Comparison of ENCODE assay signal across 8 mouse cellular contexts in genomic region chr10:81135831-81136705, GRCm38 (mm10). TPM values are rescaled to one million over a fixed set of nuclear protein-coding genes. Genes with fewer than 3 reads are reported as not detected.
DNase-seq lines count a peak whose midpoint lies in the region; ATAC-seq and TF ChIP-seq lines count a peak whose summit lies in the region.

No protein-coding gene starts in this region.

- no peak for TF ChIP-seq CTCF in kidney, adult 2 months (conservative IDR thresholded peaks at IDR 0.05; ENCODE audit: insufficient read depth, insufficient read length, low read depth, low read length)
- TF ChIP-seq CTCF in liver, adult 2 months (IDR thresholded peaks at IDR 0.05; ENCODE audit: low read depth, low read length), result no peak
- no peak; the same call in 1 of the 2 replicates for TF ChIP-seq CTCF in midbrain, postnatal 0 days (IDR thresholded peaks at IDR 0.05)

- no peaks in the 10 kb centered on the region for H3K36me3 ChIP-seq in embryonic facial prominence, embryonic 12.5 days
- no peaks in the 10 kb centered on the region for H3K36me3 ChIP-seq in kidney, adult 2 months (ENCODE audit: control insufficient read depth, insufficient read depth, low read length)
- H3K36me3 ChIP-seq in liver, adult 2 months (ENCODE audit: control insufficient read depth, insufficient read depth, low read length), result no peaks in the 10 kb centered on the region
- no peaks in the 10 kb centered on the region for H3K36me3 ChIP-seq in midbrain, postnatal 0 days (ENCODE audit: insufficient read depth, low read length)

- H3K4me3 ChIP-seq in embryonic facial prominence, embryonic 12.5 days, result peak overlapping the region; percentile 64
- peak overlapping the region; percentile 65 for H3K4me3 ChIP-seq in kidney, adult 2 months (ENCODE audit: insufficient read depth, low read depth, low read length)
- peak overlapping the region; percentile 97 for H3K4me3 ChIP-seq in liver, adult 2 months (ENCODE audit: insufficient read depth, low read depth, low read length)
- peak overlapping the region; percentile 92 for H3K4me3 ChIP-seq in midbrain, postnatal 0 days (ENCODE audit: low read depth, low read length)

- peak overlapping the region; percentile 98 for H3K27ac ChIP-seq in embryonic facial prominence, embryonic 12.5 days
- peak overlapping the region; percentile 94 for H3K27ac ChIP-seq in kidney, adult 2 months (ENCODE audit: insufficient read depth, low read depth, low read length)
- peak overlapping the region; percentile 99 for H3K27ac ChIP-seq in liver, adult 2 months (replicated peaks; ENCODE audit: insufficient read depth, low read depth, low read length)
- peak overlapping the region; percentile 92 for H3K27ac ChIP-seq in midbrain, postnatal 0 days (ENCODE audit: low read depth, low read length)

- peaks cover 27% of the 10 kb centered on the region for H3K27me3 ChIP-seq in embryonic facial prominence, embryonic 12.5 days
- H3K27me3 ChIP-seq in kidney, adult 2 months (replicated peaks; ENCODE audit: control insufficient read depth, insufficient read depth, low read length), result no peaks in the 10 kb centered on the region
- no peaks in the 10 kb centered on the region for H3K27me3 ChIP-seq in liver, adult 2 months (ENCODE audit: control insufficient read depth, insufficient read depth, low read length)
- H3K27me3 ChIP-seq in midbrain, postnatal 0 days (ENCODE audit: insufficient read depth, low read length), result peaks cover 13% of the 10 kb centered on the region

- peak; percentile 71 for DNase-seq in layer of hippocampus, adult 11-12 months (ENCODE audit: low spot score)
- no peak for DNase-seq in layer of hippocampus, adult 9-10 months (ENCODE audit: low spot score)
- DNase-seq in heart, adult 18-20 months, result peak; percentile 84 to 88
- peak; percentile 83 for DNase-seq in kidney, adult 2 months
- DNase-seq in liver, adult 2 months (ENCODE audit: extremely low read depth, low read depth, low spot score), result peak; percentile 70
- peak; percentile 84 for DNase-seq in midbrain, postnatal 0 days (ENCODE audit: low spot score)
- DNase-seq in spleen, postnatal 10 days (ENCODE audit: low spot score in 2 of 2), result peak; percentile 82 to 85

- ATAC-seq in embryonic facial prominence, embryonic 12.5 days (ENCODE audit: insufficient number of reproducible peaks, insufficient read depth, low FRiP score, low TSS enrichment), result peak; percentile 22
- peak; percentile 9; the same call in 1 of the 2 replicates for ATAC-seq in midbrain, postnatal 0 days (ENCODE audit: low FRiP score)

- peak overlapping the region; percentile 91 for H3K9ac ChIP-seq in embryonic facial prominence, embryonic 12.5 days
- peak overlapping the region; percentile 96 for H3K9ac ChIP-seq in liver, adult 2 months (ENCODE audit: low read depth, low read length)
- peak overlapping the region; percentile 97 for H3K9ac ChIP-seq in midbrain, postnatal 0 days (replicated peaks; ENCODE audit: low read length, poor library complexity, severe bottlenecking)

- peak overlapping the region; percentile 98 for H3K4me2 ChIP-seq in embryonic facial prominence, embryonic 12.5 days (replicated peaks)
- peak overlapping the region; percentile 100 for H3K4me2 ChIP-seq in midbrain, postnatal 0 days (ENCODE audit: low read depth, low read length, poor library complexity, severe bottlenecking)

- under 1% methylated on average over 74 of the region's 86 CpGs for WGBS in embryonic facial prominence, embryonic 12.5 days
- 1% methylated on average over 81 of the region's 86 CpGs for WGBS in kidney, adult 2 months
- under 1% methylated on average over 71 of the region's 86 CpGs for WGBS in liver, adult 2 months
- under 1% methylated on average over 66 of the region's 86 CpGs for WGBS in midbrain, postnatal 0 days

- peaks cover 48% of the 10 kb centered on the region for H3K4me1 ChIP-seq in embryonic facial prominence, embryonic 12.5 days
- peaks cover 32% of the 10 kb centered on the region for H3K4me1 ChIP-seq in kidney, adult 2 months (ENCODE audit: control insufficient read depth, insufficient read depth, low read length)
- H3K4me1 ChIP-seq in liver, adult 2 months (ENCODE audit: control insufficient read depth, insufficient read depth, low read length), result peaks cover 22% of the 10 kb centered on the region
- H3K4me1 ChIP-seq in midbrain, postnatal 0 days (ENCODE audit: insufficient read depth, low read length), result peaks cover 8% of the 10 kb centered on the region; the same call in 1 of the 2 replicates

- H3K79me2 ChIP-seq in liver, adult 2 months (ENCODE audit: control insufficient read depth, insufficient read depth, low read length), result peaks cover 34% of the 10 kb centered on the region

- no peaks in the 10 kb centered on the region for H3K9me3 ChIP-seq in embryonic facial prominence, embryonic 12.5 days
- H3K9me3 ChIP-seq in midbrain, postnatal 0 days (ENCODE audit: low read length), result no peaks in the 10 kb centered on the region

- no peak for TF ChIP-seq POLR2A in kidney, adult 2 months (IDR thresholded peaks at IDR 0.05; ENCODE audit: low read depth, low read length)
- TF ChIP-seq POLR2A in liver, adult 2 months (IDR thresholded peaks at IDR 0.05; ENCODE audit: extremely low read depth, insufficient read depth, low read length), result peak; percentile 60; the same call in 1 of the 2 replicates

RNA-seq across cellular contexts. Expression of gene Zbtb7a, which starts 1.0 kb away (rescaled TPM):
- polyA plus RNA-seq in embryonic facial prominence, embryonic 12.5 days (2016; fragmentation: Nextera tagmentation; extraction: Ambion mirVana), result 21.7 and 22.3 TPM in 2 replicates
- 10 to 100 TPM; 33.8 to 34.9 TPM for total RNA-seq in heart, adult 18-20 months (2021)
- 36.0 and 37.1 TPM in 2 replicates for polyA plus RNA-seq in kidney, adult 2 months (2012; rRNA removed)
- 10.0 and 14.2 TPM in 2 replicates for total RNA-seq in liver, adult 2 months (2014; rRNA removed)
- polyA plus RNA-seq in liver, adult 2 months (2012; rRNA removed), result 28.6 and 34.0 TPM in 2 replicates
- total RNA-seq in midbrain, postnatal 0 days (2014; rRNA removed), result 23.6 and 29.5 TPM in 2 replicates
- polyA plus RNA-seq in midbrain, postnatal 0 days (2015; fragmentation: Nextera tagmentation; extraction: Ambion mirVana), result 16.1 and 18.0 TPM in 2 replicates

RNA-seq across cellular contexts. Expression of gene Map2k2, which starts 30.4 kb away (rescaled TPM):
- polyA plus RNA-seq in embryonic facial prominence, embryonic 12.5 days (2016; fragmentation: Nextera tagmentation; extraction: Ambion mirVana), result 230 and 238 TPM in 2 replicates
- 100 to 1,000 TPM; 118 to 132 TPM for total RNA-seq in heart, adult 18-20 months (2021)
- polyA plus RNA-seq in kidney, adult 2 months (2012; rRNA removed), result 173 and 180 TPM in 2 replicates
- 46.6 and 61.1 TPM in 2 replicates for total RNA-seq in liver, adult 2 months (2014; rRNA removed)
- 192 and 231 TPM in 2 replicates for polyA plus RNA-seq in liver, adult 2 months (2012; rRNA removed)
- 256 and 261 TPM in 2 replicates for total RNA-seq in midbrain, postnatal 0 days (2014; rRNA removed)
- polyA plus RNA-seq in midbrain, postnatal 0 days (2015; fragmentation: Nextera tagmentation; extraction: Ambion mirVana), result 210 and 218 TPM in 2 replicates

RNA-seq across cellular contexts. Expression of gene Pias4, which starts 31.7 kb away (rescaled TPM):
- 57.5 and 62.0 TPM in 2 replicates for polyA plus RNA-seq in embryonic facial prominence, embryonic 12.5 days (2016; fragmentation: Nextera tagmentation; extraction: Ambion mirVana)
- total RNA-seq in heart, adult 18-20 months (2021), result 10 to 100 TPM; 16.5 to 16.9 TPM
- 34.6 and 36.8 TPM in 2 replicates for polyA plus RNA-seq in kidney, adult 2 months (2012; rRNA removed)
- total RNA-seq in liver, adult 2 months (2014; rRNA removed), result 8.9 and 10.1 TPM in 2 replicates
- polyA plus RNA-seq in liver, adult 2 months (2012; rRNA removed), result 17.8 and 22.7 TPM in 2 replicates
- 31.2 and 38.0 TPM in 2 replicates for total RNA-seq in midbrain, postnatal 0 days (2014; rRNA removed)
- 30.1 and 31.3 TPM in 2 replicates for polyA plus RNA-seq in midbrain, postnatal 0 days (2015; fragmentation: Nextera tagmentation; extraction: Ambion mirVana)

RNA-seq across cellular contexts. Expression of gene Creb3l3, which starts 37.4 kb away (rescaled TPM):
- polyA plus RNA-seq in embryonic facial prominence, embryonic 12.5 days (2016; fragmentation: Nextera tagmentation; extraction: Ambion mirVana), result 0.31 and 0.69 TPM in 2 replicates
- total RNA-seq in heart, adult 18-20 months (2021), result under 1 TPM; 0.31 to 0.74 TPM
- polyA plus RNA-seq in kidney, adult 2 months (2012; rRNA removed), result 0.20 and 0.52 TPM in 2 replicates
- total RNA-seq in liver, adult 2 months (2014; rRNA removed), result 190 and 205 TPM in 2 replicates
- polyA plus RNA-seq in liver, adult 2 months (2012; rRNA removed), result 287 and 308 TPM in 2 replicates
- 0.28 and 1.6 TPM in 2 replicates for total RNA-seq in midbrain, postnatal 0 days (2014; rRNA removed)
- polyA plus RNA-seq in midbrain, postnatal 0 days (2015; fragmentation: Nextera tagmentation; extraction: Ambion mirVana), result 0.62 and 0.81 TPM in 2 replicates

RNA-seq across cellular contexts. Expression of gene Eef2, which starts 40.4 kb away (rescaled TPM):
- 552 and 562 TPM in 2 replicates for polyA plus RNA-seq in embryonic facial prominence, embryonic 12.5 days (2016; fragmentation: Nextera tagmentation; extraction: Ambion mirVana)
- 1,000 to 10,000 TPM; 1,062 to 1,185 TPM for total RNA-seq in heart, adult 18-20 months (2021)
- 1,330 and 1,454 TPM in 2 replicates for polyA plus RNA-seq in kidney, adult 2 months (2012; rRNA removed)
- 812 and 946 TPM in 2 replicates for total RNA-seq in liver, adult 2 months (2014; rRNA removed)
- polyA plus RNA-seq in liver, adult 2 months (2012; rRNA removed), result 1,151 and 1,204 TPM in 2 replicates
- total RNA-seq in midbrain, postnatal 0 days (2014; rRNA removed), result 2,062 and 2,304 TPM in 2 replicates
- polyA plus RNA-seq in midbrain, postnatal 0 days (2015; fragmentation: Nextera tagmentation; extraction: Ambion mirVana), result 440 and 459 TPM in 2 replicates
